Mouse (Mus musculus) heart, postnatal 10 days (tissue): ENCODE measurements at regions not wholly inside any gene's neighbourhood (a gene's known extent, or its start where the extent isn't known, plus 50 kb on each side); places are given as distances from the start of the nearest gene placed in this dataset.

ENCODE experiments used
- DNase-seq, 2 experiments: peaks; one replicate each; pipeline ENCODE4 v3.0.0; 2021
- intact Hi-C: fragments of 180-260 bp; cut with DNase I; formaldehyde crosslinking; loops from one replicate; pipeline ENCODE4 v1.15.1; 2025

GRCm38 (mm10) chrX:62176011-62176410 is 107.3 kb upstream of the 4933402E13Rik start:
- intact Hi-C loops, result no loop called here
- no peak for DNase-seq

GRCm38 (mm10) chrX:62180089-62180488 is 103.2 kb upstream of the 4933402E13Rik start:
- intact Hi-C loops, result no loop called here

More at GRCm38 (mm10) chrX:62180089-62180488, 103.2 kb upstream of the 4933402E13Rik start:
- peak in 1 of 2 experiments; percentile 1 for DNase-seq
